Mouse (Mus musculus) spleen, adult 2 months (tissue): ENCODE results near the gene Moap1.

Experiments used
- CTCF ChIP-seq: fragments of 200-500 bp; IDR thresholded peaks from 2 replicates; pipeline ENCODE4 v1.5.1; 2011; ENCODE audit warnings: mild to moderate bottlenecking, inconsistent platforms; ENCODE audit not compliant: insufficient read depth, insufficient read length, insufficient replicate concordance; ENCODE audit errors: extremely low read depth
- POLR2A ChIP-seq: fragments of 200-500 bp; IDR thresholded peaks from 2 replicates; pipeline ENCODE4 v1.6.1; 2011; ENCODE audit warnings: low read depth, low read length, inconsistent platforms

DNA sequence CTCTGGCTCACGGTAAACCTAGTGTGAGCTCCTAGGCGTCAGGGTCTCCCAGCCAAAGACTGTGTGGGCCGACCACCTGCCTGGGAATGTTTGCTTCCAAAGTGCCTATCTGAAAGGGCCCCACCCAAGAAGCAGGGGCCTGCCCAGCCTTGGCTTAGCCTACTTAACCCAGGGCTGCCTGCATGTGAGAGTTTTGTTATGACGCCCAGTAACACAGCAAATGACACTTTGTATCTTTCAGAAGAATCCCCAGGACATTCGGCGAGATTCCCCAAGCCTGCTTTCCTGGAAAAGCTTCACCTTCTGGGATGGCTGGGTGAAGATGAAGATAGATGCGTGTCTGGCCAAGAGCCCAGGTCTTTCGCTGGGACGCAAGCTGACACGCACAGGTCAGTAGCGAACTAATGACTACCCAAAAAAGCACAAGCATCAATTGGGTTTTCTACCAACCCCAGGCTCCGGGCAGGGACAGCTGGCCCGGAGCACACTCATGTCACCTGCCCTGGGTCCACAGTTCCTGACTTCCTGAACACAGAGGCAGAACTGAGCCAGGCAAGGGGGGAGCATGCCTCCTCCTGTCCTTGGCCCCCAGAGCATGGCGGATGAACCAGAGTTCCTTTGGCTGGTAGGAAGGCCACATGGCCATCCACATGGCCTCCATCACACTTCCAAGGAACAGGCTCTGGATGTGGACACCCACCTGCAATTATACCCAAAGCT lies 46.7 kb downstream of the Moap1 start:
- TF ChIP-seq POLR2A, result no peak
- no peak for TF ChIP-seq CTCF
